Mouse (Mus musculus): ENCODE measurements at regions not wholly inside any gene's neighbourhood (a gene's known extent, or its start where the extent isn't known, plus 50 kb on each side); places are given as distances from the start of the nearest gene placed in this dataset.

- H3K4me3 ChIP-seq (ENCODE audit: control insufficient read depth, low read depth, low read length) = no peak overlapping the region
- H3K27me3 ChIP-seq (ENCODE audit: control insufficient read depth, insufficient read depth, low read length) = no peaks in the 10 kb centered on the region
- H3K4me1 ChIP-seq (ENCODE audit: control insufficient read depth, insufficient read depth, low read length) = no peaks in the 10 kb centered on the region
- H3K36me3 ChIP-seq (ENCODE audit: control insufficient read depth, insufficient read depth, low read length) = no peaks in the 10 kb centered on the region
- TF ChIP-seq CTCF (IDR thresholded peaks at IDR 0.05; ENCODE audit: control insufficient read depth, insufficient read depth, insufficient replicate concordance, low read depth, low read length) (no peak), POLR2A (IDR thresholded peaks at IDR 0.05; ENCODE audit: control insufficient read depth, low read depth, low read length) (no peak)
- H3K27ac ChIP-seq (ENCODE audit: control insufficient read depth, insufficient read depth, low read depth, low read length) = no peak overlapping the region
These were observed 63.3 kb upstream of the Rbms3 start for GRCm38 (mm10) chr9:117693001-117693400.

- Histone ChIP-seq H3K27ac (ENCODE audit: control insufficient read depth, insufficient read depth, low read depth, low read length) (no peak overlapping the region), H3K27me3 (ENCODE audit: control insufficient read depth, insufficient read depth, low read length) (no peaks in the 10 kb centered on the region), H3K4me1 (ENCODE audit: control insufficient read depth, insufficient read depth, low read length) (no peaks in the 10 kb centered on the region), H3K36me3 (ENCODE audit: control insufficient read depth, insufficient read depth, low read length) (no peaks in the 10 kb centered on the region), H3K4me3 (ENCODE audit: control insufficient read depth, low read depth, low read length) (no peak overlapping the region)
- TF ChIP-seq POLR2A (IDR thresholded peaks at IDR 0.05; ENCODE audit: control insufficient read depth, low read depth, low read length) (no peak), CTCF (IDR thresholded peaks at IDR 0.05; ENCODE audit: control insufficient read depth, insufficient read depth, insufficient replicate concordance, low read depth, low read length) (no peak)
These were observed 62.8 kb upstream of the Rbms3 start for GRCm38 (mm10) chr9:117692486-117692885.

GRCm38 (mm10) chr9:117689946-117690345 is 60.2 kb upstream of the Rbms3 start:
- Histone ChIP-seq H3K4me3 (ENCODE audit: control insufficient read depth, low read depth, low read length) (no peak overlapping the region), H3K36me3 (ENCODE audit: control insufficient read depth, insufficient read depth, low read length) (no peaks in the 10 kb centered on the region), H3K27me3 (ENCODE audit: control insufficient read depth, insufficient read depth, low read length) (no peaks in the 10 kb centered on the region), H3K27ac (ENCODE audit: control insufficient read depth, insufficient read depth, low read depth, low read length) (no peak overlapping the region), H3K4me1 (ENCODE audit: control insufficient read depth, insufficient read depth, low read length) (no peaks in the 10 kb centered on the region)
- no peak for TF ChIP-seq POLR2A (IDR thresholded peaks at IDR 0.05; ENCODE audit: control insufficient read depth, low read depth, low read length)
- TF ChIP-seq CTCF (IDR thresholded peaks at IDR 0.05; ENCODE audit: control insufficient read depth, insufficient read depth, insufficient replicate concordance, low read depth, low read length) = no peak
